Mouse (Mus musculus) stomach, embryonic 15.5 days (tissue): ENCODE measurements around the gene Acp6. TPM values are rescaled to one million over a fixed set of nuclear protein-coding genes. Genes with fewer than 3 reads are reported as not detected.

Experiments used
- ATAC-seq: fragments of 200-750 bp; cut with Nextera tagmentation; 2 replicates; pipeline ENCODE4 v1.8.0; 2017; ENCODE audit warnings: low read depth, moderate number of reproducible peaks, moderate TSS enrichment; ENCODE audit not compliant: insufficient read depth, low FRiP score
- H3K27ac ChIP-seq: fragments of 300-500 bp; sonication (generic); 2 replicates; pipeline ENCODE4 v1.5.1; 2015; ENCODE audit warnings: mild to moderate bottlenecking, inconsistent platforms
- H3K27me3 ChIP-seq: fragments of 300-500 bp; sonication (generic); replicated peaks from 2 replicates; pipeline ENCODE4 v1.6.1; 2015; ENCODE audit warnings: inconsistent platforms
- H3K36me3 ChIP-seq: fragments of 300-500 bp; sonication (generic); 2 replicates; pipeline ENCODE4 v1.6.1; 2015; ENCODE audit warnings: inconsistent platforms
- H3K4me1 ChIP-seq: fragments of 300-500 bp; sonication (generic); 2 replicates; pipeline ENCODE4 v1.6.1; 2015; ENCODE audit warnings: inconsistent platforms
- H3K4me2 ChIP-seq: fragments of 300-500 bp; sonication (generic); 2 replicates; pipeline ENCODE4 v1.6.1; 2015; ENCODE audit warnings: mild to moderate bottlenecking, inconsistent platforms
- H3K4me3 ChIP-seq: fragments of 300-500 bp; sonication (generic); replicated peaks from 2 replicates; pipeline ENCODE4 v1.5.1; 2015; ENCODE audit warnings: inconsistent platforms
- H3K9ac ChIP-seq: fragments of 300-500 bp; sonication (generic); 2 replicates; pipeline ENCODE4 v1.6.1; 2015; ENCODE audit warnings: inconsistent platforms
- H3K9me3 ChIP-seq: fragments of 300-500 bp; sonication (generic); 2 replicates; pipeline ENCODE4 v1.6.1; 2016; ENCODE audit warnings: inconsistent platforms
- WGBS: fragments of 180-500 bp; shearing (Covaris S2); methylation state at CpG from one replicate; pipeline ENCODE4 v1.1.7; 2015; 5-methylcytosine and 5-hydroxymethylcytosine counted together
- polyA plus RNA-seq: library from polyadenylated mRNA; unstranded; fragments of >200 nt; fragmentation: Nextera tagmentation; extraction: Ambion mirVana; gene quantifications from 2 replicates; pipeline ENCODE4 v1.2.1, GENCODE M21; 2015

Acp6 gene
- polyA plus RNA-seq, 1 experiment from 2014 or later = 46.9 TPM

DNA sequence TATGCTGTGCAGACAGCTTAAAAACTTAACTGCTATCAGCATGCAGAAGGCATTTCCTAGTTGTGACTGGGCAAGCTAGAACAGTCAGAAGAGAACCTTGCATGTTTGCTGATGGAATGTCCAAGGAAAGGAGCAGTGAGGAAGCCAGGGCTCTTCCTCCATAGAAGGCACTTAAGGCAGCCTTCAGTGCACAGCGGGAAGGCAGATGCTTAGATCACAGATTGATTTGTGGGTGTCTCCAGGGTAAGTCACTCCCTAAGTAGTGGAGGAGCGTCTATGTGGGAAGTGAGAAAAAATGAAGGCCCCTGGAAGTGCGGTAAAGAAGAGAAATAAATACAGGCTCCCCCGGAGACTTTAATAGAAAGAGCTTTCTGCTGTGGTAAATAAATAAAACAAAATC, 40.7 kb downstream of the Acp6 start:
- no peak for ATAC-seq
- H3K36me3 ChIP-seq = no peaks in the 10 kb centered on the region
- 27% methylated on average over 4 of the region's 4 CpGs for WGBS

DNA sequence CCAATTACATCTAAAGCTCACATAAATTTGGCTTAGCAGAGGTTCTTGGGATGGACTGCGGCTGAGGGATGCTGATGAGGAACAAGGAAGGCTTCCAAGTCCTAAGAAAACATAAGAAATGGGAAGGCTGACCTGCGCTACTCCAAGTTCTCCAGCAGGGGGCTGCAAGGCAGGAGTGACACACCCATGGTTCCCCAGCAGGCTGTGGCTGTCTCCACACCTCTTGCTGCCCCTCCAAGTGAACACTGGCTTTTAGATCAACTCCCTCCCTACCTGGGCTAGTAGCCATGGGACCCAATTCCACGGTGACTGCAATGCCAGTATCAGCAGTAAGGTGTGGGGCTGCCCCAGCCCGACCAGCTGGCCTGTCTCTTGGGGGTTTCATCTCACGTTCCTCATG, 43.4 kb downstream of the Acp6 start:
- Histone ChIP-seq H3K27me3 (no peaks in the 10 kb centered on the region), H3K4me2 (no peak overlapping the region), H3K9me3 (no peaks in the 10 kb centered on the region), H3K4me1 (no peaks in the 10 kb centered on the region), H3K9ac (no peak overlapping the region), H3K27ac (no peak overlapping the region), H3K36me3 (peaks cover 21% of the 10 kb centered on the region), H3K4me3 (no peak overlapping the region)
- 48% methylated on average over 5 of the region's 5 CpGs for whole genome bisulfite sequencing
- no peak for ATAC-seq

More for the DNA sequence above, 40.7 kb downstream of the Acp6 start:
- Histone ChIP-seq H3K4me3 (no peak overlapping the region), H3K9ac (no peak overlapping the region), H3K4me1 (no peaks in the 10 kb centered on the region), H3K9me3 (no peaks in the 10 kb centered on the region), H3K27ac (no peak overlapping the region), H3K4me2 (no peak overlapping the region), H3K27me3 (no peaks in the 10 kb centered on the region)

DNA sequence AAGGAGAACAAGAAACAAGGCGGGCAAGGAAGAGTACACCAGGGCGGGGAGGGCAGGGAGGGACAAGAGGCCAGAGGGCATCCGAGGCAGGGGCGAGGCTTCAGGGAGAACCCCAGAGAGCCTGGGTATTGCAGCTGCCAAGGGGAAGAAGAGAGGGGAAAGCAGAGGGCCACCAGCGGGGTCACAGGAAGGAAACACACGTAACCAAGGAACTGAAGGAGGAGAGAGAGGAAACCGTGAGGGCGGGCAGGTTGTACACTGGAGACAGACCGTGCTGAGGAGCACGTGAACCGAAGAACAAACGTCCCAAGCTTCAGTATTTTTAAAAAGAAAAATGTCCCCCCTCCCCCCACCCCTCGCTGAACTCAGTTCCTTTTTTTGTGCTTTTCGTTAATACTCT, 45.3 kb downstream of the Acp6 start:
- Histone ChIP-seq H3K4me1 (0 out of 2 replicates have a peak, but pooled peaks cover 3% of the 10 kb centered on the region), H3K4me3 (no peak overlapping the region), H3K36me3 (peaks cover 34% of the 10 kb centered on the region), H3K9me3 (no peaks in the 10 kb centered on the region), H3K9ac (no peak overlapping the region), H3K4me2 (no peak overlapping the region), H3K27me3 (no peaks in the 10 kb centered on the region), H3K27ac (no peak overlapping the region)
- no peak for ATAC-seq
- WGBS = 64% methylated on average over 14 of the region's 14 CpGs

DNA sequence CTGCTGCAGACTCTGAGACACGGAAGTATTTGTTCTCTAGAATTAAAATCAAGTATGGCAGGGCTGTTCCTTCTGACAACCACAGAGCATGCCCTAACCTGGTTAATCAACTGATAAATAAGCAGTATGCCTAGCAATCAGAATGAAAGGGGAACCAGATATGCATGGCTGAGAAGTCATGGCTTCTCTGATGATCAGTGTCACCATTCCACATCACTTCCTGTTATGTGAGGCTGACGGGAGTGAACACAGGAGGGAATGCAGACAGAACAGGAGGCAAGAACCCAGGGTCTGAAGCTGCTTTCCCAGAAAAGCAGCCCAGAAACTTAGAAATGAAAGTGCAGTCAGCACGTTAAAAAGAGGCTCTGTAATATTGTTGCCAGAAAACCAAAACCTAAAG, 47.9 kb downstream of the Acp6 start:
- peaks cover 57% of the 10 kb centered on the region for H3K36me3 ChIP-seq
- no peaks in the 10 kb centered on the region for H3K9me3 ChIP-seq
- no peak overlapping the region for H3K4me2 ChIP-seq
- no peak overlapping the region for H3K27ac ChIP-seq
- H3K4me1 ChIP-seq = 0 out of 2 replicates have a peak, but pooled peaks cover 3% of the 10 kb centered on the region
- no peak overlapping the region for H3K4me3 ChIP-seq
- H3K9ac ChIP-seq = no peak overlapping the region
- H3K27me3 ChIP-seq = no peaks in the 10 kb centered on the region
- WGBS = 80% methylated on average over 3 of the region's 3 CpGs
- no peak for ATAC-seq

DNA sequence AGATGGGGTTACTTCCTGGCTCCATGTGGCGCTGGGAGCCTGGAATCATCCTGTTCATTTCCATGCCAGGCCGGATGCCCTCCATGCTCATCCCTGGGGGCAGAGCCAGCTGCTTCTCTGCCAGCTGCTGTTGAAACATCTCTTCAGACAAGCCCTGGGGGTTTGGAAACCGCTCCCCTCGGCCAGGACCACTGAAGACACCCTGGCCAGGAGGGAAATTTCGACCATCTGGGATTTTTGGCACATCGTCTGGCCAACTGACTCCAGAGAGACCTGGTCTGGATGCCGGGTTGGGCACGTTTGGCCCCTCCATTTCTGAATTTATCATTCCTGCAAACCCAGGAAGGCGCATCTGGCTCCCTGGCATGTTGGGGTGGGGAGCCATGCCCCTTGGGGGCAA, 50.8 kb downstream of the Acp6 start:
- peaks cover 71% of the 10 kb centered on the region for H3K36me3 ChIP-seq
- ATAC-seq = no peak

DNA sequence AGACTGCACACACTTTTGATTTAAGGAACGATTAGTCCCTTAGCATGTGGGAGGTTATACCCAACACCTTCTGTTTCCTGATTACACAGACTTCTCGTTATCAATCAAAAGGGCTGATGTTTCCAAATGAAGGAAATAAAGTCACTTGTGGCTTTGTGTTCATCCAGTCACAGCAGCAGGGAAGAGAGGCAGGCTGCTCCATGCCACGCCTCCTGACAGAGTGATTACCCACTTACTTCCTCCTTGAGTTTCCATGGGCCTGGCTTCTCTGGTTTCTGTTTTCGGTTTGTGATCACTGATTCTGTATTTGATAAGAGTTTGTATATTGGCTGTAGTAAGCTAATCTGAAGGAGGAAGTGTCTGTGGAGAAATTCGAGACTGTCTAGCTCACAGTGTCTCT, 52.6 kb downstream of the Acp6 start:
- peaks cover 65% of the 10 kb centered on the region for H3K36me3 ChIP-seq
- 76% methylated on average over 5 of the region's 5 CpGs for WGBS
- no peak overlapping the region for H3K27ac ChIP-seq
- H3K4me2 ChIP-seq = no peak overlapping the region
- H3K4me1 ChIP-seq = 0 out of 2 replicates have a peak, but pooled peaks cover 3% of the 10 kb centered on the region
- ATAC-seq = no peak
- H3K9ac ChIP-seq = no peak overlapping the region
- H3K4me3 ChIP-seq = no peak overlapping the region
- H3K27me3 ChIP-seq = no peaks in the 10 kb centered on the region
- H3K9me3 ChIP-seq = no peaks in the 10 kb centered on the region

More for the DNA sequence above, 50.8 kb downstream of the Acp6 start:
- Histone ChIP-seq H3K4me2 (no peak overlapping the region), H3K9me3 (no peaks in the 10 kb centered on the region), H3K27ac (no peak overlapping the region), H3K4me1 (0 out of 2 replicates have a peak, but pooled peaks cover 3% of the 10 kb centered on the region), H3K27me3 (no peaks in the 10 kb centered on the region), H3K4me3 (no peak overlapping the region), H3K9ac (no peak overlapping the region)
- 83% methylated on average over 9 of the region's 9 CpGs for WGBS

DNA sequence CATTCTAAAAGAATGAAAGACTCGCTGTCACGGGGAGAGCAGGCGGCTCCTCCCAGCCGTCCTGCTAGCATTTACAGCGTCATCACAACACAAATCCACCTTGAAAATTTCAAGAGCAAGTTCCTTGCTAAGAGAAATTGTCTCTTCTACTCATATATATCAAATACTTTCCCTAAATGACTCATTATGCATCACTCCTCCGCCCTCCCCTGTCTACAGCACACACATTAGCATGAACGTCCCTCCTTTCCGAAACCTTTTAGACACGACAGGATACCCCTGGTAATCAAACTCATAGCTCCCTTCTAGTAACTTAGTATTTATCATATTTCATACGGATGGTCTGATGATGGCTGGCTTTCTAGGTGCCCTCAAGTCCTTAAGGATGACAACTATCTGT, 55.3 kb downstream of the Acp6 start:
- Histone ChIP-seq H3K36me3 (peaks cover 57% of the 10 kb centered on the region), H3K27me3 (no peaks in the 10 kb centered on the region), H3K9ac (no peak overlapping the region), H3K4me2 (no peak overlapping the region), H3K4me1 (no peaks in the 10 kb centered on the region), H3K27ac (no peak overlapping the region), H3K9me3 (no peaks in the 10 kb centered on the region), H3K4me3 (no peak overlapping the region)
- ATAC-seq = no peak
- WGBS = 83% methylated on average over 10 of the region's 10 CpGs

DNA sequence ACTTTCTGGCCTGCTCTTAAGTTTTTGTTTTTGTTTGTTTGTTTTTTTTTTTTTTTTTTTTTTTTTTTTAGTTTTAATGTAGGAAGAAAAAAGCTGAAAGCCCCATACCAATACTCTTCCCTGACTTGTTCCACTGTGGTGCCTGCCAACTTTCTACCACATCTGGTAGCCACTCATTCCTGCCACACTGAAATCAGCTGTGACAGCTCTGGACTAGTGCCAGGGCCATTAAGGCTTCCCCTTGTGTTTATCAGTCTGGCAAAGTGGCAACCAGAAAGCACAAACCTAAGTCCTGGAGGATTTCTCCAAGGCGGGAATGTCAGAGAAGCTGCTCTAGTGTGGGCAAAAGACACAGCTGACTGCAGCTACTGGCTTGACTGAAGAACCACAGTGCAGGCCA, 55.9 kb downstream of the Acp6 start:
- H3K36me3 ChIP-seq = peaks cover 51% of the 10 kb centered on the region
- no peaks in the 10 kb centered on the region for H3K4me1 ChIP-seq
- H3K27ac ChIP-seq = no peak overlapping the region
- no peak overlapping the region for H3K4me3 ChIP-seq
- no peak overlapping the region for H3K4me2 ChIP-seq
- ATAC-seq = no peak
- no peak overlapping the region for H3K9ac ChIP-seq
- no peaks in the 10 kb centered on the region for H3K27me3 ChIP-seq
- H3K9me3 ChIP-seq = no peaks in the 10 kb centered on the region
- 59% methylated on average over 1 of the region's 1 CpGs for WGBS

DNA sequence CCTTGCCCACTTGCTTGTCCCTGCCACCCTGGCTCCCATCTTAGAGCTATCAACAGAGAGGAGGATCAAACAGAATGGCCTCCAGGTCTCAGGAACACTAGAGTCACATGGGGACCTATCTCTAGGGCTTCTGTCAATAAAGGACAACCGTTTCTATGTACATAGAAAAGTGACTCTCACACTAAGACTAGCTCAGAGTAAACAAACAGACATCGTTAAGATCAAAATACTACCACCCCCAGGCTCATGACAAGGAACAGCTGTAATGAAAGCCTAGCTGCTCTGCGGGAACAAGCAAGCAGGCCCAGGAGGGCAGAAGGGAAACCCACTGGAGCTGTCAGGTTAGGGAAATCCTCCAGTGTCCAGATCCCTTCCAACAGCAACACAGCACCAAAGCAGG, 56.9 kb downstream of the Acp6 start:
- H3K36me3 ChIP-seq = peaks cover 45% of the 10 kb centered on the region
- no peak overlapping the region for H3K27ac ChIP-seq
- WGBS = 46% methylated on average over 3 of the region's 3 CpGs
- no peaks in the 10 kb centered on the region for H3K4me1 ChIP-seq
- H3K27me3 ChIP-seq = no peaks in the 10 kb centered on the region
- H3K9me3 ChIP-seq = no peaks in the 10 kb centered on the region
- no peak overlapping the region for H3K4me3 ChIP-seq
- ATAC-seq = no peak
- H3K4me2 ChIP-seq = no peak overlapping the region
- no peak overlapping the region for H3K9ac ChIP-seq

DNA sequence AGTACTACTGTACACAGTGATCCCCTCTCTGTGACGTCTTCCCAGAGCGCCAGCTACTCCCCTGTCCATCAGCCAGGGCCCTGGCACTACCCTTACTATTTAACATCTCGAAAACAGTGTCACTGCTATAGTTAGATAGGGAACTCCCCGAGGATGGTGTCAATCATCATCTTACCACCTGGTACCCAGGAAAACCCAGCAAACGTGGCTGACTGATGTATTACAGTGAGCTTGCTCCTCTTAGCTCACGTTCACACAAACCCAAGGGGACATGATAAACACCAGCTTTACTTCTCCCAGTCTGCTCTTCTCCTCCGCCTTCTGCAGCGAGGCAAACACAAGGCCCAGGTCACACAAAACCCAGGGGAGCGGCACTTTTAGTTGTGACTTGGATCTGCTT, 64.7 kb downstream of the Acp6 start:
- 74% methylated on average over 9 of the region's 9 CpGs for WGBS
- Histone ChIP-seq H3K4me1 (peaks cover 16% of the 10 kb centered on the region), H3K9ac (no peak overlapping the region), H3K9me3 (no peaks in the 10 kb centered on the region), H3K36me3 (0 out of 2 replicates have a peak, but pooled peaks cover 13% of the 10 kb centered on the region), H3K27me3 (no peaks in the 10 kb centered on the region), H3K4me2 (no peak overlapping the region), H3K27ac (peak overlapping the region; percentile 26; the same call in 1 of the 2 replicates), H3K4me3 (no peak overlapping the region)
- ATAC-seq = no peak

DNA sequence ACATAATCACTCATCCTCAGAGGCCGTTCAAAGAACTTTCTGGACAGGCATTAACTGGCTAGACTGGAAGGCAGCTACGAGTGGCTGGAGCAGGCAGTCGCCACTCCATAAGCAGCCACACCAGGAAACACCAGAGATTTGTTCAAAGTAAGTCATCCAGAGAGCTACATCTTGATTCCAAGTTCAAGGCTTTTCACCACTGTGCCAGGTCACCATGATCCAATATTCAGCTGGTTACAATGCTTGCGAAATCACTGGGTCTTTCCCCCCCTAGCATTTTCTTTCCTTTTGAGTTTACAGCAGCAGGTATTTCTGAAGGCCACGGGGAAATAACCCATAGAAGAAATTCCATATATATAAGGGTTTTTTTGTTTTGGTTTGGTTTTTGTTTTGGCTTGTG, 66.7 kb downstream of the Acp6 start:
- no peak overlapping the region for H3K4me3 ChIP-seq
- no peaks in the 10 kb centered on the region for H3K9me3 ChIP-seq
- no peak for ATAC-seq
- H3K4me1 ChIP-seq = peaks cover 24% of the 10 kb centered on the region
- 0 out of 2 replicates have a peak, but pooled peaks cover 9% of the 10 kb centered on the region for H3K36me3 ChIP-seq
- no peak overlapping the region for H3K27ac ChIP-seq
- no peak overlapping the region for H3K9ac ChIP-seq
- H3K4me2 ChIP-seq = no peak overlapping the region
- WGBS = 63% methylated on average over 5 of the region's 5 CpGs
- no peaks in the 10 kb centered on the region for H3K27me3 ChIP-seq

DNA sequence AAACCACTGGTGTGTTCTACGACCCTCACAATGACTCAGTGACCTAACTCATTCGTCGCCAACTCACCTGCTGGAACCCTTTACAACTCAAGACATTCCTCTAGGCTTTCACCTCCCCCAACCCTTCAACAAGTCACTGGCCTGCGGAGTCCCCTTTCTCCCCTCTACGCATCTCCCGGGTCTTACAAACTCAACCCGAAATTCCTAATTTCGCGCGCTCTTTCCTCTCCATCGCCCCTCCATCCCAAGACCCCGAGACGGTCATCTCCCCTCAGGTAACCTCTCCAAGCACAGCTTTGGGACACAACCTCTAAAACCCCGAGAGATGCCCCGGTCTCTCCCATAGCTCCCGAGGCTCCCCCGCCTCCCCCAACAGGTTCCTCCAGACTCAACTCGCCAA, 68.1 kb downstream of the Acp6 start:
- Histone ChIP-seq H3K4me3 (peak overlapping the region; percentile 85), H3K27ac (peak overlapping the region; percentile 94), H3K4me1 (peaks cover 24% of the 10 kb centered on the region), H3K36me3 (0 out of 2 replicates have a peak, but pooled peaks cover 5% of the 10 kb centered on the region), H3K9ac (peak overlapping the region; percentile 92), H3K27me3 (no peaks in the 10 kb centered on the region), H3K4me2 (peak overlapping the region; percentile 62), H3K9me3 (no peaks in the 10 kb centered on the region)
- 1% methylated on average over 18 of the region's 18 CpGs for WGBS
- no peak for ATAC-seq
